Mouse (Mus musculus) hematopoietic multipotent progenitor cell, adult 10-12 weeks (in vitro differentiated cells): ENCODE measurements around the gene Mthfd1. TPM values are rescaled to one million over a fixed set of nuclear protein-coding genes. Genes with fewer than 3 reads are reported as not detected.

Experiments
- polyA plus RNA-seq: library from polyadenylated mRNA; stranded (reverse); fragments of >175 nt; gene quantifications from 2 replicates; pipeline ENCODE4 v1.2.3, GENCODE M21; 2012; ENCODE audit warnings: low replicate concordance

Gene Mthfd1
- 36.8 and 60.3 TPM in 2 replicates for polyA plus RNA-seq

DNA sequence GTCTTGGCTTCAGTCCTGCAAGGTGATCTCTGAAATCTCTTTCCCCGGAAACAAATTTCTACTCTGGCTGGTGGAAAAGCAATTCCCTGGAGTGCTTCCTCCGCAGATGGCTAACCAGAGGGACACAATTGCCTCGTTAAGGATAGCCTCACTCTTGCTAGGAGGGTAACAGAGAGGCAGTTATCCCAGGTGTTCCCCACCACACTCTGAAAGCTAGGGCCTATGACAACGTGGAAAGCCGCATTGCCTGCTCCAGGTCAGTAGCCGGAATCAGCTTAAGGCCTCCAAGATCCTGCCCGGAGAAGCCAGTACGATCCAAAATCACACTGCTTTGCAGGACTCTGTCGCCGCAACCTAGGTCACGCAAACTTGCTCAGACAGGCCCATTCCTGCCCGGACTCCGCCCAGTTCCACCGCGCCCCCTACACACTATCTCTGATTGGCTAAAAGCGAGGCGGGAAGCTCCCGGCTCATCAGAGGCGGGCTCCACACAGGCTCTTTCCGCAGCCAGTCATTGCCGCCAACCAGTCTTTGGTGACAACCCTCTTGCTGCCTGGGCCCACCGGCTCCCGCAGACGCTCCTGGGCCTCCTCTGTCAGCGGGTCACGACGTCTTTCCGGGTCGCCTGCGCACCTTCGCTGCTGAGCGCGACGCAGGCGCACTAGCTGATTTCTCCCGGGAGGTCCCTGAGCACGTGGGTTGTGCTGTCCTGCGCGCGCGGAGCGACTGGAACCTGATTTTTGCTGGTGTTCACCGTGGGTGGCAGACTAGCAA, at the start of gene Mthfd1:
Gene Mthfd1, plus strand, starts transcription at position 574 of the 774 bp plus-strand sequence.

GRCm38 (mm10) chr12:76246646-76247045, 8.5 kb upstream of the Mthfd1 start, which contains the start of gene Tex21:
TSS of gene Tex21 (minus strand) at chr12:76246746.

DNA sequence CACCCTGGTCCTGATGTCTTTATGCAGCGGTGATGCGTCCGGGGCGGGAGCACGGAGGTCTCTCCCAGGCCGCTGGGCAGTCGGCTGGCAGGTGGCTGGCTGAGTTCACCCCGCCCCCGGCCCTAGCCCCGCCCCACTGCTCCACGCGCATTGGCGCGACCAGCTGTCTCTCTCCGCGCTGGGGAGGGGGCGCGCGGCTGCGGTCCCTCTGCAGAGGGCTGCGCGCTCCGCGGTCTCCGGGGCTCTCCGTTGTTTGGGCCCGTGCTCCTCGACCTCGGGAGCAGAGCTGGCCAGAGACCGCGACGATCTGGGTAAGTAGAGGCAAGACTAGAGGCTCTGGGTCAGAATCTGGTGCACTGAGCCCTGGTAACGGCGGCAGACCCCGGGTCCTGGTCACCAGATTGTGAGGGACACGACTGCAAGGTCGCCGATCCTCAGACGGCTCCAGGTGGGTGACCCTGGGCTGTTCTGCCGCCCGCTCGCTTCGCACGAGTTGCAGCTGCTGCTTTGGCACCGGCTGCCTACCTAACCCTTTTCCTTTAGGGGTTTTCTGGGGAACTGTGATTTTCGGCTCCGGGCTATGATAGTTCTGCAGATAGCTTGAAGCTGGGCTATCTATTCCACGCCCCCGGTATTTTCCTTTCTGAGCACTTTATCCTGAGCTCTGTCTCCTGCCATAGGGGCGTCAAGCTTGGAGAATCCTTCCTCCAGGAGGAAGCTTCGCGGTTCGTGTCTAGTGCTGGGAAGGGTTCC, 69.8 kb downstream of the Mthfd1 start, which contains the start of gene Akap5:
Gene Akap5, plus strand, starts transcription at position 213 of the 753 bp plus-strand sequence.

Other genes with a start within 250 kb of the Mthfd1 start
- gene Esr2, start 78.0 kb upstream of the Mthfd1 start, polyA plus RNA-seq, result not detected in 2 replicates
- gene Tex21, start 8.6 kb upstream of the Mthfd1 start, polyA plus RNA-seq, result not detected in 2 replicates
- gene Akap5, start 69.6 kb downstream of the Mthfd1 start, polyA plus RNA-seq, result 0.61 and 1.7 TPM in 2 replicates
- gene Zbtb25, start 114.3 kb downstream of the Mthfd1 start, polyA plus RNA-seq, result 10.5 and 19.2 TPM in 2 replicates
- 6.7 and 14.7 TPM in 2 replicates for gene Zbtb1, start 115.0 kb downstream of the Mthfd1 start, polyA plus RNA-seq
- gene Hspa2, start 148.9 kb downstream of the Mthfd1 start, polyA plus RNA-seq, result 3.0 and 5.9 TPM in 2 replicates
- gene Ppp1r36, start 162.2 kb downstream of the Mthfd1 start, polyA plus RNA-seq, result 0.04 TPM in 1 of 2 replicates, not detected in the other